Mouse (Mus musculus): ENCODE data around the gene Actn1.

DNA sequence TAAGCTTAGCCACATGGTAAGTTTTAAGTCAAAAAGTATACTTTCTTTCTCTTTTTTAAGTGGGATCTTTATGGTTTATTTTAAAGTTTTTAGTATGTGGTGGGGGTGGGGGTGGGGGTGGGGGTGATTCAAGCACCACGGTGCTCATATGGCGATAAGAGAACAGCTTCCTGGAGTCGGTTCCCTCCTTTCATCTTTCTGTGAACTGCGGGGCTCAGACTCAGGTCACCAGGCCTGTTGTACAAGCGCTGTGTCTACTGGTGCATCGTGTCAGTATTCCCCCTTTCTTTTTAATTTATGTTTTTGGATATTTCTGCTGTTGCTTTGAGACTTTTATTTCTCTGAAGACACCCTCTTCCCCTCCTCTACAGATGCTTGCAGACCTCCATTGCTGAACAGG, 38.5 kb upstream of the Actn1 start:
- TF ChIP-seq POLR2A (IDR thresholded peaks at IDR 0.05; ENCODE audit: insufficient read depth, low read depth, low read length), result no peak
- TF ChIP-seq CTCF (IDR thresholded peaks at IDR 0.05), result no peak

Measured in heart, adult 2 months (tissue).